Mouse (Mus musculus): ENCODE results near the gene Adgrg3.
"Not testable (repeated sequence)": the region's sequence is repeated elsewhere in the genome, so short reads cannot be mapped to it uniquely, and the experiment has no call there.

Adgrg3 gene

GRCm38 (mm10) chr8:95024387-95024786 is 6.9 kb downstream of the Adgrg3 start:
- DNase-seq (ENCODE audit: low spot score in 2 of 2): no peak

- DNase-seq (ENCODE audit: low spot score in 2 of 2): no peak
Measured at GRCm38 (mm10) chr8:95025421-95025820, 7.9 kb downstream of the Adgrg3 start.

- DNase-seq (ENCODE audit: low spot score in 2 of 2): not testable (repeated sequence)
Measured at GRCm38 (mm10) chr8:95028391-95028790, 10.9 kb downstream of the Adgrg3 start.

- DNase-seq (ENCODE audit: low spot score in 2 of 2): peak; percentile 12 to 39
Measured at GRCm38 (mm10) chr8:95037106-95037925, 19.8 kb downstream of the Adgrg3 start.

- no peak for DNase-seq (ENCODE audit: low spot score in 2 of 2)
Measured at GRCm38 (mm10) chr8:95041883-95042784, 24.6 kb downstream of the Adgrg3 start.

GRCm38 (mm10) chr8:95044811-95045210 is 27.3 kb downstream of the Adgrg3 start:
- no peak for DNase-seq (ENCODE audit: low spot score in 2 of 2)

GRCm38 (mm10) chr8:95046982-95047381 is 29.5 kb downstream of the Adgrg3 start:
- no peak for DNase-seq (ENCODE audit: low spot score in 2 of 2)

GRCm38 (mm10) chr8:95047884-95048680 is 30.6 kb downstream of the Adgrg3 start:
- no peak for DNase-seq (ENCODE audit: low spot score in 2 of 2)

GRCm38 (mm10) chr8:95049636-95050035 is 32.1 kb downstream of the Adgrg3 start:
- DNase-seq (ENCODE audit: low spot score in 2 of 2): no peak

- DNase-seq (ENCODE audit: low spot score in 2 of 2): no peak
Measured at GRCm38 (mm10) chr8:95054438-95054837, 36.9 kb downstream of the Adgrg3 start.

GRCm38 (mm10) chr8:95054927-95055510 is 37.5 kb downstream of the Adgrg3 start, which contains the start of gene Drc7:
Gene Drc7, plus strand, starts transcription at chr8:95055103.
- DNase-seq (ENCODE audit: low spot score in 2 of 2): no peak

- DNase-seq (ENCODE audit: low spot score in 2 of 2): no peak
Measured at GRCm38 (mm10) chr8:95056414-95056813, 38.9 kb downstream of the Adgrg3 start.

- DNase-seq (ENCODE audit: low spot score in 2 of 2): no peak
Measured at GRCm38 (mm10) chr8:95058661-95059060, 41.2 kb downstream of the Adgrg3 start.

- no peak for DNase-seq (ENCODE audit: low spot score in 2 of 2)
Measured at GRCm38 (mm10) chr8:95059812-95060533, 42.5 kb downstream of the Adgrg3 start.

- DNase-seq (ENCODE audit: low spot score in 2 of 2): no peak
Measured at GRCm38 (mm10) chr8:95064531-95064930, 47.0 kb downstream of the Adgrg3 start.

- DNase-seq (ENCODE audit: low spot score in 2 of 2): peak; percentile 25 to 31
Measured at GRCm38 (mm10) chr8:95067582-95067981, 50.1 kb downstream of the Adgrg3 start.

- DNase-seq (ENCODE audit: low spot score in 2 of 2): no peak
Measured at GRCm38 (mm10) chr8:95075504-95075903, 58.0 kb downstream of the Adgrg3 start.

- DNase-seq (ENCODE audit: low spot score in 2 of 2): no peak
Measured at GRCm38 (mm10) chr8:95076151-95076550, 58.7 kb downstream of the Adgrg3 start.

- DNase-seq (ENCODE audit: low spot score in 2 of 2): no peak
Measured at GRCm38 (mm10) chr8:95078055-95078454, 60.6 kb downstream of the Adgrg3 start.

GRCm38 (mm10) chr8:95079305-95079704 is 61.8 kb downstream of the Adgrg3 start:
- no peak for DNase-seq (ENCODE audit: low spot score in 2 of 2)
